Mouse (Mus musculus): ENCODE results near the gene Vmn1r4.

The Vmn1r4 gene

GRCm38 (mm10) chr6:56916279-56916678 is 7.5 kb upstream of the Vmn1r4 start:
- DNase-seq (ENCODE audit: low read depth, low spot score) = no peak

DNA sequence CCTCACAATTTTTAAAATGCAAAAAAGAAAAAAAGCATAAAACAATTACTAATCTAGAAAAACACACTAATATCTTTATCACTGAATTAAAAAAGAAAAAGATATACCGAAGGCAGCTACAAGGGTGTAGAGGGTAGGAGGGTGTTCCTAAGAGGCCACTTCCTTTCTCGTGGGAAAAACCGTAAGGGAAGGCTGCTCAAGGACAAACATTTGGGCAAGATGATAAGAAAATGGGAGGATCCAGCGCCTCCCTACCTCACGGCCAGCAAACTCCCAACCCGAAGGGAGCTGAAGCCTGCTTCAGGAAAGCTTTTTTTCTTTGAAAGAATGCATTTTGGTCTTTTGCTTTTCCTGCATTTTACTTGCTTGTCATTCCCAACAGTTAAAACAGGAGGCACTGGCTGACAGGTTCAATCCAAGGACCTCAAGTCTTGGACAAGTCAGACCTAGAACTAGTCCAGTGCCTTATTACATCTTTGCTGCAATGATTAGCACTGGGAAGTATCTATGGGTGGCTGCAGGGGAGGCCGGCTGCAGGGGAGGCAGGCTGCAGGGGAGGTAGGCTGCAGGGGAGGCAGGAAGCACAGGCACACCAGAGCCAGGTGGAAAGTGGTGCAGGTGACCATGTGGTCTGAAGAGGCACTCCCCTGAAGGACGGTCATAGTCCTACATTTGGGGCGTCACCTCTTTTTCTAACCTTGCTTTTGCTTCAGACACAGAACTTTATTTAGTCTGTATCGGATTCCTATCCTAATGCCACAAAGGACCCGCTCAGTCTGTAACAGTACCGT is 6.0 kb upstream of the Vmn1r4 start:
- DNase-seq (ENCODE audit: low read depth, low spot score) = no peak

- no peak for DNase-seq (ENCODE audit: low read depth, low spot score)
These were observed 4.3 kb upstream of the Vmn1r4 start for GRCm38 (mm10) chr6:56919330-56920044.

DNA sequence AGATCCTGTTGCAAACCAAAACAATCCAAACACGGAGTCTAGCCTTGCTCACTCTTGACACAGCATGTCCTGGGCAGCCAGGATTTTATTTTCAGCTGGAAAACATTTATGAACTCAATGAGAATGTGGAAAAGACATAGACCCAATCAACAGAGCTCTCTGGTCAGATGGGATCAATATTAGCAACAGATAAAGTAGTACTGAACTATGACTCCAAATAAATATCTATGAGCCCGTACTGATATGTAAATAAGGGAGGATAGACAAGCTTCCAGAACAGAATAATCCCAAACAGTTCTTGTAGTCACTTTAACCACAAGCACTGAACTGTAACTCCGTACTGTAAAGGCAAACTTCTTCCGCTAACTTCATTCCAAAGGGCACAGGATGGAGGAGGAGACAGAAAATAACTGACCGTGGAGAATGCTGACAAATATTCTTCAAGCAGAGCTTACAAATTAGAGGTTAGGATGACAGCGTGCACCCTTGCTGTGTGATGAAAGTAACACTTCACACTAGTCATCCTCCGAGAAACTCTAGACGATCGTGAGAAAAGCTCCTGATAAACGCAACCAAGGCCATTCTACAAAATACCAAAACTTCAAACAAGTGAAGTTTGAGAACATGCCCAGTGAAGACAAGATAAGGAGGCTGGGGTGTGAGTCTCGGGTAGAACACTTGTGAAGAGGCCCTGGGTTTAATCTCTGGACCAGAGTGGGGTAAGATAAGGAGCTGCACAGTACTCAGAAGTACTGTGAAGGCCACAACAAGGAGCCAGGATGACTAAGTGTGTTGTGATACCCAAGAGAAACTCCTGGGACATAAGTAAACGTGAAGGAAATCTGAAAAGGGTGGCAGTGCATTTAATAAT is 3.4 kb upstream of the Vmn1r4 start:
- DNase-seq (ENCODE audit: low read depth, low spot score) = no peak

GRCm38 (mm10) chr6:56923331-56923725 is 487 bp upstream of the Vmn1r4 start:
- DNase-seq (ENCODE audit: low read depth, low spot score) = peak; percentile 49

DNA sequence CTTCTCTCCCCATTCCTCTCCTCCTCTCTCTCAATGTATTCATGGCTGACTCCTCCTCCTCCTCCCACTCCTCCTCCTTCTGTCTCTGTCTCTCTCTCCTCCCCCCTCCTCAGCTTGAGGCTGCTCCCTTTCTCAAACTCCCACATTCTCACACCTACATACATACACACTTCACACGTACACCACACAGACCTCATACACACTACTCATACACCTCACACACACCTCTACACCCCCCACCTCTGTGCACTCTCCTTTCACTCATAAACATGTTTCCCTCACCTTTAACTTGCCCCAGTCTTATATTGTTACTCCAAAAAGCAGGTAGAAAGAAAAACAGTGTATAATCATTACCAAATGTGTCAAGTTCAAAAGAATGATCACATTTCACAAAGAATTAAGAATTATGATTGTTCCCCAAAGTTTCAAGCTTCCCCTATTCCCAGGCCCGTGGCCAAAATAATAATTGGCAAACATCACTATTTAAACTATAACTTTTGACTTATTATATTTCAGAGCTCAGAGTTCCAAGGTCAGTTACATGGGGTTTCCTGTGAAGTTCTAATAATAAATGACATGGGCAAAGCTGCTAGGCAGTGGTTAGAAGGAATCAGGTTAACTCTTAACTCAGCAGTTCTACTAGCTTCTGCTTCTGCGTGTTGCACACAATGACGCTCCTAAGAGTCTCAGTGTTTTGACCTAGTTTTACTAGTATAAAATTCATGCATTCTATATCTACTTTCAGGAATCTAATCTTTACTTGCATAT is 8.0 kb downstream of the Vmn1r4 start:
- no peak for DNase-seq (ENCODE audit: low read depth, low spot score)

DNA sequence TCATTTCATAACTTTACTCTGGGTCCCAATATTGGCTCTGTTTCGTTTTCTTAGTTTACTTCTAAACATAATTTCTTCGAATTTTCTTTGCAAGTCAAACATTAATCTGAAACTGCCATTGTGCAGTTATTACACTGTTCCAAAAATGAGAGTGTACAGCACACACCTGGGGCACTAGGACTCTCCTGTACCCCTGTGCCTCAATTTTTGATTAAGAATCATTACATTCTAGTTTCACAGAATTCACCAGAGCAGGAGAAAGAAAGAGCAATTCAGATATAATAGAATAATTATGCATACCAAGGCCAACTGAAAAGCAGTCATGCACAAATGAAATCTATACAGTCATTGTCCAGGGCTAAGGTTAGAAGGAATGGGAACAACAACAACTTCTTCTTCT is 8.6 kb downstream of the Vmn1r4 start:
- DNase-seq (ENCODE audit: low read depth, low spot score) = no peak

- no peak for DNase-seq (ENCODE audit: low read depth, low spot score)
These were observed 10.6 kb downstream of the Vmn1r4 start for GRCm38 (mm10) chr6:56934366-56934765.

DNA sequence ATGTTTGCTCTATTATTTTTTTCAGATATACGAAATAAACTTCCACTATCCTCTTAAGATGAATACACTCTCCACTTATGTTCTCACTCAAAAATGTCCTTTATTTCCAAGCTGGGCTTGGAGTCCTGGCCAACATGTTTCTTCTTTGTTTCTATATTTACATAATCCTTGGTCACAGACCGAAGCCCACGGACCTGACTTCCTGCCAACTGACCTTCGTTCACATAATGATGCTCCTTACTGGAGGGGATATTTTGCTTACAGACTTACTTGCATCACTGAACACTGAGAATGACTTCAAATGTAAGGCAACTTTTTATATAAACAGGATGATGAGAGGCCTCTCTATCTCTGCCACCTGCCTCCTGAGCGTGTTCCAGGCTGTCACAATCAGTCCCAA is 32.6 kb downstream of the Vmn1r4 start:
- no peak for DNase-seq (ENCODE audit: low read depth, low spot score)

DNA sequence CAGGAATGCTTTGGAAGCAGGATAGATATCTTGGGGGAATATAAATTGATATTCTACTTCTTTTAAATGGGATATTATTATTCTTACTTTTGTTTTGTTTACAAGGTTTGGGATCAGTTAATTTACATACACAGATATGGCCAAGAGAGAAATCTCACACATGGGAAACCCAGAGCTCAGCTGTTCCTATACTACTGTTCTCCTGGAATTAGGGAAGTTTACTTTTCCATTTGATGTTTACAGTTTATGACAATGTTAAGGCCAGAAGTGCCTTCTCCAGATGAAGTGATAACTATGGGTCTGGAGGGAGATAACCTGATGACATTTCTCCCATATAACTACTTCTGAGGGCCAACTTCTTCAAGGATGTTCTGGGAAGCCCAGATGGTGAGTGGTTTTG is 46.2 kb downstream of the Vmn1r4 start, which contains the start of gene Vmn1r5:
Gene Vmn1r5, plus strand, starts transcription at position 301 of the 400 bp plus-strand sequence.
- DNase-seq (ENCODE audit: low read depth, low spot score) = no peak

- no peak for DNase-seq (ENCODE audit: low read depth, low spot score)
These were observed 73.1 kb downstream of the Vmn1r4 start, which contains the start of gene Vmn1r6 for GRCm38 (mm10) chr6:56996943-56997342. Gene Vmn1r6 (plus strand): TSS chr6:56997243.

Data from retina, adult 2 months (tissue).